Mouse (Mus musculus): ENCODE results near the gene Papss2.

- TF ChIP-seq POLR2A (IDR thresholded peaks at IDR 0.05; ENCODE audit: borderline replicate concordance, insufficient read depth, low read length) (no peak), CTCF (IDR thresholded peaks at IDR 0.05; ENCODE audit: borderline replicate concordance, insufficient read depth, low read depth, low read length) (no peak)
Measured at GRCm38 (mm10) chr19:32603466-32603865, 7.9 kb downstream of the Papss2 start.

All from cerebellum, adult 2 months (tissue).